Mouse (Mus musculus) E14TG2a.4 (cell line): ENCODE measurements around the gene Fxyd7.

Source experiments
- CTCF ChIP-seq: conservative IDR thresholded peaks from 2 replicates; pipeline ENCODE4 v1.5.1; 2014; ENCODE audit warnings: low read length
- POU5F1 ChIP-seq: IDR thresholded peaks from 2 replicates; pipeline ENCODE4 v1.6.1; 2014; ENCODE audit warnings: low read length, borderline replicate concordance

- no peak for TF ChIP-seq CTCF
- no peak for TF ChIP-seq POU5F1
These were observed 4.1 kb upstream of the Fxyd7 start for GRCm38 (mm10) chr7:31055354-31055824.
